Mouse (Mus musculus): ENCODE data around the gene LTO1.

DNA sequence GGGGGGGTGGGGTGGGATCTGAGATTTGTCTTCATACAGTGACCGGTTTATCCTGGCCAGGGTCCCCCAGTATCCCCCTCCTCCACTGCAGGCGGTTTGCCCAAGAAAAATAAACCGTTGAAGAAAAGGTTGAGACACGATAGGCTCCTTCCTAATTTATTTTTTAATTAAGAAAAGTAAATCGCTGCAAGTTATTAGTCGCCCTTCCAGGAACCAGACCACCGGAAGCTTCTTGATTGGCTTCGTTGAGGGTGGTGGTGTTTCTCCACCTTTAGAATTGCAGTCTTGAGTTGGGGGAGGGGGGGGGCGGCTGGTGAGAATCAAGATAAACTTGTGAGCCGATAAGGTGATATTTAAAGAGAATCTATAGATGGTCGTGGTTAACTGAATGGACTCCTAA, 25.7 kb downstream of the LTO1 start:
- no peak for TF ChIP-seq POLR2A (IDR thresholded peaks at IDR 0.05; ENCODE audit: low read depth, low read length)
- TF ChIP-seq CTCF (conservative IDR thresholded peaks at IDR 0.05; ENCODE audit: insufficient read depth, insufficient read length, low read depth, low read length) = no peak
